Mouse (Mus musculus) bone marrow, adult 2 months (tissue): ENCODE results near the gene Dcbld2.

ENCODE experiments used
- CTCF ChIP-seq: fragments of 200-500 bp; IDR thresholded peaks from 2 replicates; pipeline ENCODE4 v1.5.1; 2011; ENCODE audit warnings: low read length, control low read depth; ENCODE audit not compliant: control insufficient read depth, insufficient read depth
- POLR2A ChIP-seq: fragments of 200-500 bp; IDR thresholded peaks from 2 replicates; pipeline ENCODE4 v1.6.1; 2011; ENCODE audit warnings: low read depth, mild to moderate bottlenecking, control low read depth, low read length, borderline replicate concordance; ENCODE audit not compliant: control insufficient read depth

DNA sequence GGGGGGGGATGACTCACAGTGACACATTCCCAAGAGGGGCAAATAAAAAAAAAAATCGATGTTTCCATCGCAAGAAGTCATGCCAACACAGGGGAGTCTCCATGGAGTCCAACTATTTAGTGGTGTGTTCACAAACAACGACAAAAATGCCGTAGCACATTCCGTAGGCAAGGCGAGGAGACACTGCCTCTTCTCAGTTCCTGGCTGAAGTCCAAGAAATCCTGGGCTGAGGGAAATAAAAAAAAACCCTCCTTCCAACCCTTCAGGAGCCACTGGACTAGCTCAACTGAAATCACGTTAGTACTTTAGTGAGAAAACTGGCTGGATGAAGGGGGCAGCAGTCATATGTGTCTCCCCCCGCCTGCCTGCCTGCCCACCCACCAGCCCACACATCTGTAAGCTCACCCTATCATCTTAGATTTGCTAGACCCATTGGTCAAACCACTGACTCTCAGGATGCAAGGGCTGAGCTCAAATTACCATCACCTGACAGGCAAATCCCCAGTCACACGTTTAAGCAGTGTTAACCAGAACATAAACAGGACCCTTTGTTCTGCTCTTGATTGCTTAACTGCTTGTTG lies 104.0 kb downstream of the Dcbld2 start:
- no peak for TF ChIP-seq CTCF
- no peak for TF ChIP-seq POLR2A
